In genomic region chr3:145293623-145294307, GRCm38 (mm10) we compare ENCODE assay signal across 9 mouse cellular contexts. TPM values are rescaled to one million over a fixed set of nuclear protein-coding genes. Genes with fewer than 3 reads are reported as not detected.
DNase-seq lines count a peak whose midpoint lies in the region; ATAC-seq and TF ChIP-seq lines count a peak whose summit lies in the region.
"Had no signal": no experiment of that assay in that cellular context is flagged by ENCODE, and none has a peak within 500 bp of the region (broad histone marks: within the 10 kb centered on the region; RNA-seq: fewer than 3 reads in every experiment).

No protein-coding gene starts in this region.

- no peaks in the 10 kb centered on the region for H3K27me3 ChIP-seq in kidney, embryonic 16.5 days (ENCODE audit: insufficient read depth, low read length)
- no peaks in the 10 kb centered on the region for H3K27me3 ChIP-seq in forebrain, embryonic 11.5 days (ENCODE audit: control insufficient read depth, insufficient read depth, low read length)
- H3K27me3 ChIP-seq in intestine, postnatal 0 days (replicated peaks; ENCODE audit: control insufficient read depth, insufficient read depth, low read length): no peaks in the 10 kb centered on the region
- H3K27me3 ChIP-seq in neural tube, embryonic 12.5 days (replicated peaks): no peaks in the 10 kb centered on the region

- no peak for DNase-seq in kidney, postnatal 25 days
- no peak for DNase-seq in forebrain, embryonic 11.5 days (ENCODE audit: low spot score)
- DNase-seq in left cerebral cortex, postnatal 14 days (ENCODE audit: low spot score in 2 of 2): no peak
- no peak for DNase-seq in ovary, postnatal 14 days (ENCODE audit: low spot score)
- no peak for DNase-seq in left cerebral cortex, postnatal 36 days (ENCODE audit: low spot score in 2 of 2)

- WGBS in kidney, embryonic 16.5 days: 46% methylated on average over 12 of the region's 12 CpGs
- WGBS in forebrain, embryonic 11.5 days: 80% methylated on average over 12 of the region's 12 CpGs
- WGBS in intestine, postnatal 0 days: 58% methylated on average over 12 of the region's 12 CpGs
- 78% methylated on average over 12 of the region's 12 CpGs for WGBS in neural tube, embryonic 12.5 days

- H3K9ac ChIP-seq in kidney, embryonic 16.5 days (replicated peaks; ENCODE audit: low read length): peak overlapping the region; percentile 70
- H3K9ac ChIP-seq in forebrain, embryonic 11.5 days (ENCODE audit: low read length): no peak overlapping the region
- H3K9ac ChIP-seq in intestine, postnatal 0 days (ENCODE audit: low read depth, low read length): 0 out of 2 replicates have a peak overlapping the region, but pooled peaks have one; percentile 22
- peak overlapping the region; percentile 36; the same call in 1 of the 2 replicates for H3K9ac ChIP-seq in neural tube, embryonic 12.5 days

- no peaks in the 10 kb centered on the region for H3K36me3 ChIP-seq in kidney, embryonic 16.5 days (ENCODE audit: insufficient read depth, low read length)
- no peaks in the 10 kb centered on the region for H3K36me3 ChIP-seq in forebrain, embryonic 11.5 days (ENCODE audit: control insufficient read depth, insufficient read depth, low read length)
- H3K36me3 ChIP-seq in intestine, postnatal 0 days (ENCODE audit: control insufficient read depth, insufficient read depth): no peaks in the 10 kb centered on the region
- no peaks in the 10 kb centered on the region for H3K36me3 ChIP-seq in neural tube, embryonic 12.5 days

- H3K4me2 ChIP-seq in kidney, embryonic 16.5 days (replicated peaks; ENCODE audit: low read depth, low read length): peak overlapping the region; percentile 89
- H3K4me2 ChIP-seq in forebrain, embryonic 11.5 days (ENCODE audit: low read depth, low read length, severe bottlenecking): peak overlapping the region; percentile 76; the same call in 1 of the 2 replicates
- peak overlapping the region; percentile 63 for H3K4me2 ChIP-seq in intestine, postnatal 0 days (replicated peaks; ENCODE audit: low read depth)
- H3K4me2 ChIP-seq in neural tube, embryonic 12.5 days (replicated peaks): peak overlapping the region; percentile 83

- TF ChIP-seq CTCF in intestine, postnatal 0 days (IDR thresholded peaks at IDR 0.05; ENCODE audit: low read depth): no peak

- no peaks in the 10 kb centered on the region for H3K9me3 ChIP-seq in kidney, embryonic 16.5 days (ENCODE audit: low read length)
- no peaks in the 10 kb centered on the region for H3K9me3 ChIP-seq in forebrain, embryonic 11.5 days (ENCODE audit: control insufficient read depth, low read length)
- no peaks in the 10 kb centered on the region for H3K9me3 ChIP-seq in intestine, postnatal 0 days (ENCODE audit: control insufficient read depth)
- no peaks in the 10 kb centered on the region for H3K9me3 ChIP-seq in neural tube, embryonic 12.5 days

- intact Hi-C loops in left cerebral cortex, postnatal 14 days (cut with DNase I): no loop called here
- intact Hi-C loops in left cerebral cortex, postnatal 36 days (cut with DNase I): no loop called here

- peak overlapping the region; percentile 55 for H3K4me3 ChIP-seq in kidney, embryonic 16.5 days (ENCODE audit: low read length)
- no peak overlapping the region; the same call in 1 of the 2 replicates for H3K4me3 ChIP-seq in forebrain, embryonic 11.5 days (ENCODE audit: low read depth, low read length)
- peak overlapping the region; percentile 38 for H3K4me3 ChIP-seq in intestine, postnatal 0 days (ENCODE audit: low read depth, low read length)
- H3K4me3 ChIP-seq in neural tube, embryonic 12.5 days: no peak overlapping the region
- H3K4me3 ChIP-seq: erythroblast, embryonic 14.5 days had no signal

- ATAC-seq in kidney, embryonic 16.5 days (ENCODE audit: low FRiP score, low TSS enrichment): peak; percentile 62; the same call in 1 of the 2 replicates
- no peak for ATAC-seq in forebrain, embryonic 11.5 days (replicated peaks; ENCODE audit: low FRiP score)
- 0 out of 2 replicates have a peak, but pooled peaks have one; percentile 10 for ATAC-seq in intestine, postnatal 0 days
- no peak for ATAC-seq in neural tube, embryonic 12.5 days (ENCODE audit: low FRiP score, low read depth)

- no peak overlapping the region for H3K27ac ChIP-seq in kidney, embryonic 16.5 days (ENCODE audit: low read length)
- H3K27ac ChIP-seq in forebrain, embryonic 11.5 days (ENCODE audit: low read depth, low read length): no peak overlapping the region
- no peak overlapping the region for H3K27ac ChIP-seq in intestine, postnatal 0 days (ENCODE audit: low read depth, low read length)
- no peak overlapping the region for H3K27ac ChIP-seq in neural tube, embryonic 12.5 days

- peaks cover 32% of the 10 kb centered on the region for H3K4me1 ChIP-seq in kidney, embryonic 16.5 days (ENCODE audit: insufficient read depth, low read length)
- H3K4me1 ChIP-seq in forebrain, embryonic 11.5 days (replicated peaks; ENCODE audit: control insufficient read depth, insufficient read depth, low read length): peaks cover 3% of the 10 kb centered on the region; the same call in 1 of the 2 replicates
- 0 out of 2 replicates have a peak, but pooled peaks cover 8% of the 10 kb centered on the region for H3K4me1 ChIP-seq in intestine, postnatal 0 days (replicated peaks; ENCODE audit: control insufficient read depth, insufficient read depth, low read length)
- H3K4me1 ChIP-seq in neural tube, embryonic 12.5 days: peaks cover 15% of the 10 kb centered on the region

RNA-seq across cellular contexts. Expression of gene Col24a1, which starts 1.5 kb away (rescaled TPM):
- 1.8 and 2.1 TPM in 2 replicates for polyA plus RNA-seq in kidney, embryonic 16.5 days (2015; fragmentation: Nextera tagmentation; extraction: Ambion mirVana)
- polyA plus RNA-seq in forebrain, embryonic 11.5 days (2014; fragmentation: Nextera tagmentation; extraction: Ambion mirVana): 0.25 and 0.61 TPM in 2 replicates
- polyA plus RNA-seq in intestine, postnatal 0 days (2015; fragmentation: Nextera tagmentation; extraction: Ambion mirVana): 1.9 and 3.1 TPM in 2 replicates
- 0.98 and 1.2 TPM in 2 replicates for polyA plus RNA-seq in neural tube, embryonic 12.5 days (2016; fragmentation: Nextera tagmentation; extraction: Ambion mirVana)
- total RNA-seq in left cerebral cortex, postnatal 14 days (2021): 1 to 10 TPM; 5.3 to 5.5 TPM
- 1 to 10 TPM; 1.9 to 3.6 TPM for total RNA-seq in left cerebral cortex, postnatal 36 days (2021)
- polyA plus RNA-seq: erythroblast, embryonic 14.5 days had no signal

Comparison
In these comparisons a context has a peak if more than half of its experiments do, and no peak if none do; other contexts are left out.
1. ATAC-seq: peak in kidney, embryonic 16.5 days (single experiment) and intestine, postnatal 0 days (single experiment); none in forebrain, embryonic 11.5 days (single experiment) and neural tube, embryonic 12.5 days (single experiment).
2. H3K4me3 ChIP-seq: peak in kidney, embryonic 16.5 days (single experiment) and intestine, postnatal 0 days (single experiment); none in forebrain, embryonic 11.5 days (single experiment) and neural tube, embryonic 12.5 days (single experiment).
3. Peak in every context shown above with its lines, with median percentiles within 50 percentile points of each other: H3K4me2 ChIP-seq.